Mouse (Mus musculus) spleen, embryonic (tissue): ENCODE measurements around the gene Abcb9.

Experiments used
- CTCF ChIA-PET: fragments of 350-600 bp; sonication (Branson Sonifier 250); formaldehyde crosslinking; loops from one replicate; lab custom pipeline; 2022; lab: Charles Lee

The Abcb9 gene

DNA sequence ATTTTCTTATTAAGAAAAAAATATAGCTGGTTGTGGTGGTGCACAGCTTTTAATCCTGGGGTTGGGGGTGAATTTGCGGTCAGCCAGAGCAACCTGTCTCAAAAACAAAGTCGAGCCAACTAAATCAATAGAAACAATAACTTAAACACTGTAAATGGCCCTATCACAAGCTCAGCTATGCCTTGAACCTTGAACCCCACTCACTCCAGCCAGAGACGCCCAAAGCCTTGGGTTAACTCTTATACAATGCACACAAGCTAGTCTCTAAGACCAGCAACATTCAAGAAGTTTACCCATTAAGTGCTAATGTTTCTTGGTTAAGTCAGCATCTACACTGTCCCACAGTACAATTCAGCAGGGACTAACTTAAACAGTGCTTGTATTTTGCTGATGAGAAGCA lies 25.9 kb downstream of the Abcb9 start:
- CTCF ChIA-PET, result no interaction called here

DNA sequence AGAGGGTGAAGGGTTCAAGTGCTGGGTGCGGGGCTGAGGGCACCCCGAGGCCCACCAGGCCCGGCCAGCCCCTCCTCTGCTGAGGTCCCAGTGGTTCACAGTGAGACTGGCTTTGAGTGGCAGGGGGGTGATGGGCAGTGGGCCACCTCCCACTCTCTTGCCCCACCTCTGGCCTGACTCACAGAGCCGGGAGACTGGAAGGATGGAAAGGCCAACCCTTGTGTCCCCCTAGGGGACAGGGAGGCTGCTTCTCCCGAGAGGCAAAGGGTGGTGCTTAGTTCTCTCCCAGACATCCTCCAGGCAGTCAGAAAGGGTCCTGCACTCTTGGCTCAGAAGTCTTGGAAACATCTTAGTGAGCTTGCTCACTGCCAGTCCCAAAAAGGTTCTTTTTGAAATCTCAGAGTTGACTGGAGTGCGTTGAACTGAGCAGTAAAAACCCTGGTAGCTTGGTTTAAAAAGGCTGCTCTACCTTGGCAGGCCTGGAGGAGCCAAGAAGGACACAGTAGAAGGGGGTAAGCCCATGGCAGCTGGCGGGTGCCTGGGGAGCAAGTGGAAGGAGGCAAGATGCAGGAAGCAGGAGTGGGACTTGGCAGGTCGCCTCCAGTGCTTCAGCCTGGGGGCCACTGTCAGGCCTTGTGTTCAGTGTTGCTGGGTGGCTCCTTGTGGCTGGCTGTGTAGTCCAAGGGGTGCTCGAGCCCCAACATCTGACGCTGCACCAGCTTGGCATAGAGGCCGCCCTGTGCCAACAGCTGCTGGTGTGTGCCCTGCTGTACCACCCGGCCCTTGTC lies 33.4 kb downstream of the Abcb9 start:
- CTCF ChIA-PET, result interaction anchor here (0.5 kb wide), 1 partner anchor 105 kb away, joined by 3 read pairs; no protein-coding TSS in a partner anchor

DNA sequence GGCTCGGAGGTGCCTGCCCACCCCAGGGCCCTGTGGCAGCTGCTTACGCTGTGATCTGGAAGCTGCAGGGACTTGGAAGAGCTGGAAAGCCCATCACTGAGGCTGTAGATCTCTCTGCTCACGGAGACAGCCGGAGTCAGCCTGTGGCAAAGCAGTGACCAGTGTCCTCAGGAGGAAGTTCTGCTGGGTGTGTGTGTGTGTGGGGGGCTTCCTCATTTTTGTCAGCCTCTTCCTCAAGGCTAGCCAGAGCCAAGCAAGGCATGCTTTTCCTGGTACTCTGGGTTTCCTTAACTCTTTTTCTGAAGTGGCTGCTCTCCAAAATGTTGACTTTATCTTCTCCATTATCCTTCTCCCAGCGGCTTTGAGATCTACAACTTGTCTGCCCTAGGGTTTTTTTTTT lies 35.9 kb downstream of the Abcb9 start:
- CTCF ChIA-PET, result no interaction called here

DNA sequence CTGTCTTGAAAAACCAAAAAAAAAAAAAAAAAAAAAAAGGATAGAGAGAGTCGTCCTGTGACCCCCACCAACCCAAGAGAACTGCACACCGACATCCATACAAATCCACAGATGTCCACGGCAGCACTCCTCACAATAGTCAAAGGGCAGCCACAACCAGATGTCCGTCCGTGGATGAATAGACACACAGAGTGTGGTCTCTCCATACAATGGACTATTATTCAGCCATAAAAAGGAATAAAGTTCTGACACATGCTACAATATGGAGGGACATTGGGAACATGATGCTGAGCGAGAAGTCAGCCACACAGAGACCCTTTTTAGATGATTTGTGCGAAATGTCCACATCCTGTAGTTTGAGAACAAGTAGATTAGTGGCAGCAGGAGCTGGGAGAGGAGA lies 36.8 kb downstream of the Abcb9 start:
- CTCF ChIA-PET, result no interaction called here

DNA sequence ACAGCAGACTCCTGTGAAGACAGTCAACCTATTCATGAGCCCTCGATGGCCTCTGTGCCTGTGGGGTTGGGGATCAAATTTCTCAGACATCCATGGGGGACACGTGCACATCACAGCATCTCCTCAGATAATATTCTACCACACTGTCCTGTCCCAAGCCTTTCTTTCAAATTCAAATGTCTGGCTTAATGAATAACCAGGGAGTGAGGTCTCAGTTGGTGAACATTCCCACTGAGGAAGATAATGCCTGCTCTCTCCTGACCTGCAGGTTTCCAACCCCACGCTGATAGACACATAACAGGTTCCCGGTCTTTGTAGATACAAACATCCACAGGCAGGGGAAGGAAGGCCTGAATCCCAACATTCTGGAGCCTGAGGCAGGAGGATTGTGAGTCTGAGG lies 38.6 kb downstream of the Abcb9 start:
- CTCF ChIA-PET, result interaction anchor here (1.1 kb wide), 1 partner anchor 28 kb away, joined by 3 read pairs; no protein-coding TSS in a partner anchor

DNA sequence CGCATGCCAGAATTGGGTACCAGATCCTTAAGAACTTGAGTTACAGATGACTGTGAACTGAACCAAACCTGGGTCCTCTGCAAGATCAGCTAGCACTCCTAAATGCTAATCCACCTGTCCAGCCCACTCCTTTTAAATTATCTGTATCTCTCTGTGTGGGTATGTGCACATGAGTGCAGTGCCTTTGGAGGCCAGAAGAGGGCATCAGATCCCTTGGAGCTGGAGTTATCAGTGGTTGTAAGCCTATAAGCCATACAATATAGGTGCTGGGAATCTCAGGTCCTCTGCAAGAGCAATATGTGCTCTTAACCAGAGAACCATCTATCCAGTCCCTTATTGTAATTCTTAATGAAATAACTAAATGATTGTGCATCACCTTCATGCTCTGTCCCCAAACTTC lies 39.4 kb downstream of the Abcb9 start:
- CTCF ChIA-PET, result interaction anchor here (1.1 kb wide), 1 partner anchor 28 kb away, joined by 3 read pairs; no protein-coding TSS in a partner anchor

DNA sequence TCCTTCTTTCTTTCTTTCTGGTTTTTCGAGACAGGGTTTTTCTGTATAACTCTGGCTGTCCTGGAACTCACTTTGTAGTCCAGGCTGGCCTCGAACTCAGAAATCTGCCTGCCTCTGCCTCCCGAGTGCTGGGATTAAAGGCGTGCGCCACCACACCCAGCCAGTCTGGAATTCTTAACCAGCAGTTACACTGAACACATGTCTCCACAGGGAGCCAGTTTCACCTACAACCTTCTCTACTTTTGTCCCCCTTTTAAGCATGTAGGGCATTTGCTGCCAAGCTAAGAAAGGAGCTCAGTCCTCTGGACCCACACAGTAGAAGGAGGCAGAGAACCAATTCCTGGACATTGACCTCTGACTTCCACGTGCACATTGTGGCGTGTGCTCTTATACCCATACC lies 43.0 kb downstream of the Abcb9 start:
- CTCF ChIA-PET, result interaction anchor here (0.8 kb wide), 1 partner anchor 81 kb away, joined by 3 read pairs; no protein-coding TSS in a partner anchor

DNA sequence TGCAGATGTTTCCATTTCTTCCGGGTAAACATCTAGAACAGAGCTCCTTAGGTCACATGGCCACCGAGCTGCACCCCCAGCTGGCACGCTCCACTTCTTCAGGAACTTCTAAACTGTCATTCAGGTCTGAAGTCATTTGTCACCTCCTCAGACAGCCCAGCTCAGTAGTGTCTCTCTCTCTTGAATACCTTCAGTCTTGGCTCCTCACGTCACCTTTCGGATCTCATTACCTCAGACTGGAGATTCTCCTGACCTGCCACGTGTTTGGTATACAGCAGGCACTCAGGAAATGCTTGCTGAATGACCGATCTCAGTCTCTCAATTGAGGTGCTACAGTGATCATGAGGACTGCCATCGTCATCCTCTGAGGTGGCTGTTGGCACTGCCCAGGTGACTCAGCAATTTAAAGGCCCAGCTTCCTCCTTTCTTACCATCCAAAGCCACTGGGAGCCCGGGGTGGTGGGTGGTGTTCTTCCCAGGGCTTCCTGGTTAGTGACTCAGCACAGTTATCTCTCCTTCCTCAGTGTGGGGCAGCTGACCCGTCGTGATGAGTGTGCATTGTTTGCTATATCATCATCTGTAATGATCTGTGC lies 43.6 kb downstream of the Abcb9 start:
- CTCF ChIA-PET, result interaction anchor here (0.6 to 0.8 kb wide), 2 partner anchors 80 to 195 kb away, joined by 3 read pairs; no protein-coding TSS in a partner anchor

DNA sequence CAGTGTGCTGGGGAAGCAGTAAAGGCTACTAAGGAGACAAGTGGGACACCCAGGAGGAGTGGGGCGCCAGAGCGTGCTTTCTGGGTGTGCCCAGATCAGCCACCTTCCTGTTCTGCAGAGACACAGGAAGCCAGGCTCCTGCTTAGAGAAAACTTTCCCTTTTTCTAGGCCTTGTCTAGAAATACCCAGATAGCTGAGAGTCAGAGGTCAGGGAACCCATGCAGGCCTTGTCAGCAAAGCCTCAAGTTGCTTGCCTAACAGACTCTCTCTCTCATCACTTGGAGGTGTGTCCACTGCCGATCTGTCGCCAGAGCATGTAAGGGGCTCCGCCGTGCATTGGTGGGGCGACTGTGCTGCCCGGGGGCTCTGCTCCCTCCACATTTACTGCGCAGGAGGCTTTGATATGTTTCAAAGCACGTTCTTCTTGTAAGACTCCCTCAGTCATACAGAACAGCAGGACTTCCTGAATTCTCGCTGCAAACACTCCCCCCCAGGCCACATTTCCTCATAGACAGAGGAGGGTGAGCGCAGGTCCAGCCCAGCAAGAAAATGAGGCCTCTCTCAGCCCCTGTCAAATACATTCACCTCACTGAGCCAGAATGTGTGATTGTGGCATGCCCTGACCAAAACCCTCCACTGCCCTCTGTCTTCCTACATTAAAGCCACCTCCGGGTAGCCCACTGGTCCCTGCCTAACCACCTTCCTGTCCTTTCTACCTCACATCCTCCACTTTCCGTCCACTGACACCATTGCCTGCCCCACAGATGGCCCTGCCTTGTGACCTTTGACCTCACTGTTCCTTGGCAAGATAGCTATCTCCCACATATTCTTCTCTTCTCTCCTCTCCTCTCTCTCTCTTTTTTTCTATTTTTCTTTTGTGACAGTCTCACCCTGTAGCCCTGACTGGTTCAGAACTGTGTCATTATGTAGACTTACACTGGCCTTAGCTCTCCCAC lies 45.2 kb downstream of the Abcb9 start:
- CTCF ChIA-PET, result interaction anchor here (1.0 kb wide), 2 partner anchors 37 to 38 kb away, joined by 3 read pairs; no protein-coding TSS in a partner anchor

DNA sequence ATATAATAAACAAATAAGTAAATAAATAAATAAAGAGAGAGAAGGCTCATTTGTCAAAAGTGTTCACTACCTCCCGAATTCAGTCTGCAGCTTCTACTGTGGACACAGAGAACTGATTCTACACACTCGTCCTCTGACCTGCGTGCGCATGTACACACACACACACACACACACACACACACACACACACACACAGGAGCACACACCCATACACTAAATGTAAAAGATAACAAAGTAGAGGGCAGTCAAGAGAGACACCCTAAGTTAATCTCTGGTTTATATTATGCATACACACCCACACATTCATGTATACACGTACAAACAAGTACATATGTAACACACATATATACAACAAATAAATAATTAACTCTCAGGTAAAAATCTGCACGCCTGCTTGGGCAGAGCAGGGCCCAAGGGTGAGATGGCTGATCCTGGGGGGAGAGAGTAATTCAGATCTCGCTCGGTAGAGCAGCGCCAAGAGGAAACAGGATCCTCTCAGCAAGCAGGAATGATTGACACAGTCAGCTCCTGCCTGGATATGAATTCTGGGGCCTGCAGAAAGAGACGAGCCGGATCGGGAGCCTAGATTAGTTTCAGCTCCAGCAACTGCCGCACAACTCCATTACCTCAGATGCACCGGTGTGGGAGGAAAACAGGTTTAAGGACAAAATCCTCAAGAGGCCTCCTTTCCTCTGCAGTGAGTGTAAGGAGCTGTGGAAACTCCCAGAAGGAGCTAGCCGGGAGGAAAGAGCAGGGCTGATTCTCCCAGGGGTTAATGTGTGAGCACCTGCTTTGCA lies 46.2 kb downstream of the Abcb9 start:
- CTCF ChIA-PET, result interaction anchor here (0.6 to 1.0 kb wide), 2 partner anchors 36 to 1170 kb away, joined by 3 read pairs; no protein-coding TSS in a partner anchor

DNA sequence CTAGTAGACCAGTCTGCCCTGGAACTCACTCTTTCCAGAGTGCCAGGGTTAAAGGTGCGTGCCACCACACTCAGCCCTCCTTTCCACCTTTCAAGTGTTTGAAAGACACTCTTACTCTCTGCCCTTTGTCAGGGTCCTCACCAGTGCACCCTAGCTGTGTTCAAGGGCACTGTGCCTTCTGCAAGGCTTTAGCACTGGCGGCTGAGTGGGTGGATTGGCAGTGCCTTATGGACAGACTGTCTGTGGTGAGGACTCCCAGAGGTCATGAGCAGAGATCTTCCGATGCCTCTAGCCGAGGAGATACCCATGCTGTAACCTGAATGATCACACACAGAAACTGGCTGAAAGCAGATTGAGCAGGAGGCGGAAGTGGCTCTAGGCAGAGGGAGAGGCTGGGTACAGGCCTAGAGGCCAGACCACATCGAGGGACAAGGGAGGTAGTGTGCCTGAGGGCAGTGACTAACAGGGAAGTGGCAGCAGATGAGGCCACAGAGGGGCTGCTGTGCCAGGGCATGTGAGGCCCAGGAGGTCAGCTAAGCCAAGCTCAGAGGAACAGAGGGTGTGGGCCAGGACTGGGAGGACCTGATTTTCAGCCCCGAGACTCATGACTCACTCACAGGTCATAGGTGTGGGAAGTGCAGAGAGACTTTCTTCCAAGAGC lies 48.7 kb downstream of the Abcb9 start:
- CTCF ChIA-PET, result interaction anchor here (0.6 kb wide), 1 partner anchor 1588 kb away, joined by 5 read pairs; no protein-coding TSS in a partner anchor

DNA sequence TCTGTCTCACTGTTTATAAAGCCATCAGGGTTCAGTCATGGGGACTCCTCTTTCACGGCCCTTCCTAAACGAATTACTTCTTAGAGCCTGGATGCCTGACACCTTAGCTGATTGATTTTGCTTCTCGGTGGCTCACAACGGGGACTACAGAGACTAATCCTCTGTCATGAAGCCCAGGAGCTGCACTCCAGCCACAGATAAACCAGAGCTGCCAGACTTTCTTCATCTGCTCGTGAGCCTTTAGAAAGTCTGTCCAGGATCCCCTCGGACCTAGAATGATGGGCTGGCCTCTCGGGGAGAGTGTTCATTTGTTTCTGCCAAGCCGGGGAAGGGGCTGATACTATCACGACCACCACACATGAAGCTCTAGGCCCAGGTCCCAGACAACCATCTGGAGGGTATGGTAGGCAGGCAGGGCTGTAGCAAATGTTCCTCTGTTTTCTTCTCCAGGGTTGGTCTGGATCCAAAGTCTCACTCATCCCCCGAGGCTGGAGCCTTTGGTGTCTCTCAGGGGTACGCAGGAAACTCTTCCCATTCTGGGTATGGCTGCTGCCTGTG lies 50.1 kb downstream of the Abcb9 start:
- CTCF ChIA-PET, result no interaction called here

DNA sequence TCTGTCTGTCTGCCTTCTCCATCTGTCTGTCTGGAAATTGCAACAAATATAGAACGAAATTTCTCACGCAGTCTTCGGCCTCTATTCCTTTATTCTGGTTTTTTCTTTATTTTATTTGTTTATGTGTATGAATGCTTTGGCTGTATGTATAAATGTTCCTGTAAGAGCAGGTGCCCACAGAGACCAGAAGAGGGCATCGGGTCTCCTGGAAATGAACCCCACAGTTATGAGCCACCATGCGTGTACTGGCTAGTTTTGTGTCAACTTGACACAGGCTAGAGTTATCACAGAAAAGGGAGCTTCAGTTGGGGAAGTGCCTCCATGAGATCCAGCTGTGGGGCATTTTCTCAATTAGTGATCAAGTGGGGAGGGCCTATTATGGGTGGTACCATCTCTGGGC lies 51.6 kb downstream of the Abcb9 start:
- CTCF ChIA-PET, result interaction anchor here (0.7 kb wide), 1 partner anchor 127 kb away, joined by 7 read pairs; no protein-coding TSS in a partner anchor

DNA sequence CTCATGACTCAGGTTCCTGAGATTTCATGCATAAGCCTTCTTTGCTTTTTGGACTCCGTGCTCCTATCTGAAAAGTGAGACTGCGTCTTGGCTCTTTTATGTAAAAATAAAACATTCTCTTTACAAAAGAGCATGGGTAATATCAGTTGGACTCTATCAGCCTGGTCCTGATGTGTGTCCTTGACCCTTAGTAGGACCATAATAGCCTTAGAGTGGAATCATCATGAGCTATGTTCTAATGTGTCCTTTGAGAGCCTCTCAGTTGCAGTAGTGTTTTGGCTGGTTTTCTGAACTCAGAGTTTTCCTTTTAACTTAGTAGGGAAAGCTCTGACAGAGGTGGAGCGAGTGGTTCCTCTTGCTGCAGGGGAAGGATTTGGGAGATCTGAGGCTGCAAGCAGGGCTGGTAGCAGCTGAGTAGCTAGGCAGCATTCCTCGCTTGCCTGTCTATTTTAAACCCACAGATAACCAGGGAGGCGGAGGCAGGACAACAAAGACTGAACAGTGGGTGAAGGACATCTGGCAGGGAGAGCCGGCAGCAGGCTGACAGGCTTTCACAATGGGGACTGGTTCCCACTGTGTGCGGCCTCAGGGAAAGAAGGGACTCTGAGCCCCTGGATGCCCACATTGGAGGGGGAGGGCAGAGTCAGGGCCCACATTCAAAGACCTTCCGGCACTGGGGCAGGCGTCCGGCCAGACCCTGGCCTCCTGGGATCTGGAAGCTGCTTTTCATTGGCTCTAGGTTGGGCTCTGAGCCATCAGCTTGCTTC lies 52.2 kb downstream of the Abcb9 start:
- CTCF ChIA-PET, result no interaction called here

DNA sequence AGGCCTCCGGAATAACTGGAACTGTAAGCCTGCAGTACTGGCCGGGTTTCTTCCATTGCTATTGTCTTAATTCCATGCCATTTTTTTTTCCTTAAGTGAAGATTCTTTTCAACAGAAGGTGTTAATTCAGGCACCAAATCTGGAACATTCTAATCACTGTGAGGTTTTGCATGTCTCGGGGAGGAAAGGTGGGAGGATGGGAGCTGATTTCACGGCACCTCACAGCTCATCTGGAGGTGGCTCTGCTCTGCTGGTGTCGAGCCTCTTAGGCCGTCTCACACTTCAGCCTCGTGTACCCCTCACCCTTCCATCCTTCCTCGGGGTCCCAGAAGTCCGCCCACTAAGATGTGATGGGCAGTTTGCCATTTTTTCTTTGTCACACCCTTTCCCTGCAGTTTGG lies 54.5 kb downstream of the Abcb9 start:
- CTCF ChIA-PET, result no interaction called here

DNA sequence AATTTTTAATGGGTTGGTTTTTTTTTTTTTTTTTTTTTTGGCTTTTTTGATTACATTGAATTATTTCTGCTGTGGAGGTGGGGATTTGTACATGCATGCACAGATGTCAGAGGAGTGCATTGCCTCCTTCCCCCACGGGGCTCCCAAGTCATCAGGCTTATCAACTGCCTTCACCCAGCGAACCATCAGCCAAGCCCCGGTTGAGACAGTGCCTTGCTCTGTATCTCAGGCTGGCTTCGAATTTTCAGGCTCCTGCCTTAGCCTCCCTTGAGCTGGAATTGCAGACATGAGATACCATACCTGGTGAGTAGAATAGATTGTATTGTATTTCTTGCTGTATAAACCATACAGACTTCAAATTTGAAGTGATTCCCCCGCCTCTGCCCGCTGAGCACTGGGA lies 56.0 kb downstream of the Abcb9 start:
- CTCF ChIA-PET, result interaction anchor here (0.9 kb wide), 1 partner anchor 43 kb away, joined by 29 read pairs; no protein-coding TSS in a partner anchor

DNA sequence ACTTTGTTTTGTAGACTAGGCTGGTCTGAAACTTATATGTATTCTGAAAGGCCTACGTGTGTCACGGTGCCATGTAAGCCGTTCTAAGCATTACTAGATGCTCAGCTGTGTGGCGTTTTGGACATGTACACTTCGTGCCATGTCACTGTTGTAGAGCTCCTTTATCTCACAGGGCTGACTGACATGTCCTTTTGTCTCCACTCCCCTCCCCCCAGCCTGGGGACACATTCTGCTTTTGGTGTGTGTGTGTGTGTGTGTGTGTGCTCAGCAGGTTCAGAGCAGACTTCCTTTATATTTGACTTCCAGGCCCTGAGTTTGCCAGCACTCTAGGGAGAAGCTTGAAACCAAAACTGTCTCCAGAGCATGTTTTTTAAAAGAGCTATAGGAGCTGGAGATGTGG lies 58.8 kb downstream of the Abcb9 start:
- CTCF ChIA-PET, result interaction anchor here (1.4 kb wide), 2 partner anchors 36 to 37 kb away, joined by 3 to 4 read pairs; no protein-coding TSS in a partner anchor

DNA sequence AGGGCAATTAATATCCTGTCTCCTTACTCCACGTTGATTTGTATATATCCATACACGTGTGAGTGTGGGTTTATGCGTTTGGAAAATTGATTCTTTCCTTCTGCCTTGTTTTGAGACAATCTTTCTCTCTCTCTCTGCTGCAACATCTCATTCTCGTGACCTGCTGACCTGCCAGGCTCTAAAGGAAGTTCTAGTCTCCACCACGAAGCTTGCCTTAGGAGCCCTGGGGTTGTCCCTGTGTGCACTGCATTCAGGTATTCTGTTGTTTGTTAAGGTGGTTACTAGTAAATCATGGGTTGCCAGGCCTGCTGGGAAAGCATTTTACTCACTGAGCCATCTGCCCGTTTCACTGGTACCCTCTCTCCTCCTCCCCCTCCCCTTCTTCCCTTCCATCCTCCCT lies 59.3 kb downstream of the Abcb9 start:
- CTCF ChIA-PET, result interaction anchor here (1.4 kb wide), 1 partner anchor 37 kb away, joined by 4 read pairs; no protein-coding TSS in a partner anchor

DNA sequence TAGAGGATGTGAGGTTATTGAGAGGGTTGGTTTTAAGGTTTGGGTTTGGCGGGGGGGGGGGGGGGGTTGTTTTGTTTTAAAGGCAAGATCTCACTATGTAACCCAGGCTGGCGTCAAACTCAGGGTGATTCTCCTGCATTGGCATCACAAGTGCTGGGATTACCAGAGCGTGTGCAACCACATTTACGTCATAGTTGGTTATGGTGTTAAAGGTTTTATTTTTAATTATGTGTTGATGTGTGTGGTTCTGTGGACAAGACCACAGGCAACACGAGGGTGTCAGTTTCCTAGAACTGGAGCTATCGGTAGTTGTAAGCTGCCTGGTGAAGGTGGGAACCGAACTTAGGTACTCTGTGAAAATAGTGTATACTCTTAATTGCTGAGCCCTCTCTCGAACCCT lies 59.8 kb downstream of the Abcb9 start:
- CTCF ChIA-PET, result interaction anchor here (0.7 kb wide), 1 partner anchor 35 kb away, joined by 12 read pairs; no protein-coding TSS in a partner anchor
